Mouse (Mus musculus): ENCODE measurements around the gene Ttc8. TPM values are rescaled to one million over a fixed set of nuclear protein-coding genes. Genes with fewer than 3 reads are reported as not detected.

Gene Ttc8
- polyA plus RNA-seq, 1 experiment, result not detected

DNA sequence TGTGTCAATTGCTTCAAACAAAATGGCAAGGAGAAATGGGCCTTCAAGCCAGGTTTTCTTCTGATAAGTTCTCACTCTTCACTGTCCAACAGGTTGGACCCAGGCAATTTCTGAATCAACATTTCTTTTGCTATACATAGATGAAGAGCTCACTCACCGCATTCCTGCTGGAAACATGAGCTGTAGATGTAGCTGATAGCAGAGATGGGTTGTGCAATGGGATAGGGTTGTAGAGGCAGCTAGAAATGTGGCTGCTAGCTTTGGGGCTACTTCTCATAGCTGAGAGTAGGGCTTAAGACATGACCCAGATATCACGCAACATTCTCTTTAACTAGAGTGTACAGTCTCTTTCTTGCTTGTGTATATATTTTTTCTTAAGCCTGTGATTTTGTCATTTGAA lies 84.4 kb downstream of the Ttc8 start:
- Histone ChIP-seq H3K27ac (ENCODE audit: insufficient read depth, low read depth, low read length) (no peak overlapping the region), H3K4me3 (ENCODE audit: insufficient read depth, low read depth, low read length) (no peak overlapping the region), H3K4me1 (ENCODE audit: control insufficient read depth, insufficient read depth, low read length) (peaks cover 4% of the 10 kb centered on the region; the same call in 1 of the 2 replicates)
- 98% methylated on average over 2 of the region's 2 CpGs for WGBS
- TF ChIP-seq CTCF (IDR thresholded peaks at IDR 0.05; ENCODE audit: insufficient read depth, low read depth, low read length) (no peak), POLR2A (IDR thresholded peaks at IDR 0.05; ENCODE audit: insufficient read depth, low read depth, low read length) (no peak)

DNA sequence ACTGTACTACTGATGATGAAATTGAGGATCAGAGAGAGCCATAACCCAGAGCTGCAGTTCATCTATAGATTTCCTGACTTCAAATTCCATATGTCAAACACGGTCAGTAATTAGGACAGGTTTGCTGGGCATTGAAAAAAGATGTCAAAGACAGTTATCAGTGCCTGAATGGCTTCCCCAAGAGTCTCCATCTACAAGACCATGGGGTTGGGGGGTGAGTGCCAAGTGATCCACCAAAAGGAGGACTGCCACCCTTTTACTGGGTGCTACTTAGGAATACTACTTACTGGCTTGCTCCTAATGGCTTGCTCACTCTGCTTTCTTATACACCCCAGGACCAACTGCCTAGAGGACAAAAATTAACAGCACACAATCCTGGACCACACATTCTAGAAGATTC lies 88.4 kb downstream of the Ttc8 start:
- 65% methylated on average over 1 of the region's 1 CpGs for WGBS
- Histone ChIP-seq H3K4me3 (ENCODE audit: insufficient read depth, low read depth, low read length) (no peak overlapping the region), H3K4me1 (ENCODE audit: control insufficient read depth, insufficient read depth, low read length) (peaks cover 11% of the 10 kb centered on the region), H3K27ac (ENCODE audit: insufficient read depth, low read depth, low read length) (no peak overlapping the region)
- TF ChIP-seq CTCF (IDR thresholded peaks at IDR 0.05; ENCODE audit: insufficient read depth, low read depth, low read length), result no peak
- no peak for TF ChIP-seq POLR2A (IDR thresholded peaks at IDR 0.05; ENCODE audit: insufficient read depth, low read depth, low read length)

DNA sequence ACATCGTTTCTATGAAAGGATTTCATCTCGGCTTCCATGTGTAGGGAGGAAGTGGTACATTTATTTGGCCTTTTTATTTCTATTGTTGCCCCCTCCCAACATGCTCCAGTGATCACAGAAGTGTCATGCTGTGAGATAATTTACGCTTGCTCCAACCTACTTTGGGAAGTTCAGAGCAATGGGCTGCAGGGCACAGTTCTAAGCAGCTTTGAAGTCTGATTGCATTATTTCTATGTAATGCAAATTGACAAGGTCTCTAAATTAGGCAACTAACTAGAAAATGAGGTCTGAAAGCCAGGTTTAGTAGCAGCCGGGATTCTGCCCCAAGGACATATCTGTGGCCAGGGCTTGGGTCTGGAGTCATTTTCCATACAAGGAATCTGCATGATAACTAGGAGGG lies 89.1 kb downstream of the Ttc8 start:
- Histone ChIP-seq H3K4me1 (ENCODE audit: control insufficient read depth, insufficient read depth, low read length) (peaks cover 11% of the 10 kb centered on the region), H3K4me3 (ENCODE audit: insufficient read depth, low read depth, low read length) (no peak overlapping the region), H3K27ac (ENCODE audit: insufficient read depth, low read depth, low read length) (no peak overlapping the region; the same call in 1 of the 2 replicates)
- WGBS, result 50% methylated on average over 4 of the region's 4 CpGs
- no peak for TF ChIP-seq CTCF (IDR thresholded peaks at IDR 0.05; ENCODE audit: insufficient read depth, low read depth, low read length)
- TF ChIP-seq POLR2A (IDR thresholded peaks at IDR 0.05; ENCODE audit: insufficient read depth, low read depth, low read length), result no peak

DNA sequence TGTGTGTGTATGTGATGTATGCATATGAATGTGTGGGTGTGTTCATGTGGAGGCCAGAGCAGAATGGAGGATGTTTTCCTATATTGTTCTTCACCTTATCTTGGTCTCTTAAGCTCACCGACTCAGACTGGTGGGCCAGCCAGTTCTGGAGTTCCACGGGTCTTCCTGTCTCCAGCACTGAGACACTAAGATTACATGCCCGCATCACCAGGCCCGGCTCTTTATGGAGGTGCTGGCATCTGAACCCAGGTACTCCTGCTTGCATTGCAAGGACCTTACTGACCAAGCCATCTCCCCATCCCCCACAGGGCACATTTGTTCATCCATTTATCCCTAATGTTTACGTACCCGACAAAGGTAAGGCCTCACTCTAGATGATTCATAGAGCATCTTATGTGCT lies 89.7 kb downstream of the Ttc8 start:
- WGBS, result 77% methylated on average over 6 of the region's 6 CpGs
- Histone ChIP-seq H3K4me3 (ENCODE audit: insufficient read depth, low read depth, low read length) (no peak overlapping the region), H3K27ac (ENCODE audit: insufficient read depth, low read depth, low read length) (peak overlapping the region; percentile 26; the same call in 1 of the 2 replicates), H3K4me1 (ENCODE audit: control insufficient read depth, insufficient read depth, low read length) (peaks cover 11% of the 10 kb centered on the region)
- TF ChIP-seq POLR2A (IDR thresholded peaks at IDR 0.05; ENCODE audit: insufficient read depth, low read depth, low read length) (no peak), CTCF (IDR thresholded peaks at IDR 0.05; ENCODE audit: insufficient read depth, low read depth, low read length) (no peak)

DNA sequence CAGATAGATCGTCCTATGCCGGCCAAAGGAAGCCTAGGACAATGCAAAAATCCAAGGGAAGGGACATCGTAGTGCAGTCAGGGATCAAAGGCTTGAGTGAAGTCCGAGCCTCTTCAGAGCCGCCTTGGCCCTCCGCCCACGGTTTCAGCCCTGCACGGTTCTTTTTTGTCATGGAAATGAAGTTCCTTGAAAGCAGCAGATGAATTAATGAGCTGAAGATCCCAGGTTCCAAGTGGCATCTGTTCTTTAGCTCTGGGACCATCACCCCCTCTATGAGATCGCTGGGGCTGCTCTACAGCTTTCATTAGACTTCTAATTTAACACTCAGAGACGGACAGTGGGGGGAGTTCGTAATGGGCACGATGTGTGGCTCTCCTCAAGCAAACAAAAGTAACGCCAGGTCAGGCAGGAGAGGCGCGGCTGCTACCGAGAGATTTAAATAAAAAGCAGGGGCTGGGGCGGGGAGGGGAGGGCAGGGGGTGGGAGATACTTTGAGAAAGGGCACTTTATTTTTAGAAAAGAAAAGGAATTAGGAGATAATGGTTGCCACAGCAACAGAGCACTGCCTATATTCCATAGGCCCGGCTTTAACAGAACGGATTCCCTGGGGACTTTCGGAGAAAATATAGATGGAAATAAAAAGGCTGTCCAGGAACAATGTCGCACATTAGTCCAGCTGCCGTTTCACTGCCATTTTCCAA lies 90.9 kb downstream of the Ttc8 start:
- peak overlapping the region; percentile 79 for H3K27ac ChIP-seq (ENCODE audit: insufficient read depth, low read depth, low read length)
- WGBS, result 7% methylated on average over 22 of the region's 22 CpGs
- no peak overlapping the region for H3K4me3 ChIP-seq (ENCODE audit: insufficient read depth, low read depth, low read length)
- H3K4me1 ChIP-seq (ENCODE audit: control insufficient read depth, insufficient read depth, low read length), result peaks cover 11% of the 10 kb centered on the region
- TF ChIP-seq CTCF (IDR thresholded peaks at IDR 0.05; ENCODE audit: insufficient read depth, low read depth, low read length) (no peak), POLR2A (IDR thresholded peaks at IDR 0.05; ENCODE audit: insufficient read depth, low read depth, low read length) (no peak)

DNA sequence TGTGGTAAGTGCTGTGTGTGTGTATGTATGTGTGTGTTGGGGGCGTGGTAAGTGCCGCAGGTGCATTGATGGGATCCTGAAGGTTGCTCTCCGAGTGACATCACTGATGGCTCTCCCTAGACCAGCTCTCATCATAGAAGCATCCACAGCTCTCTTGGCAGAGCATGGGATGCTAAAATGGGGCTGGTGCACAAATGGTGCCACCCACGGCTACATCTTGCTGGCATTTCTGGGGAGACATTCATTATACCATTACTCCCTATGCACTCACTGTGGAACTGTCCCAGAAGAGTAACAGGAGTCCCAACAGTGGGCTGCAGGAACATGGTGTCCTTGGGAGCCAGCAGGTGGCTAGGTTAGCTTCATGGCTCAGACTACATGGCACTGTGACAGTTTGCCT lies 95.5 kb downstream of the Ttc8 start:
- H3K4me1 ChIP-seq (ENCODE audit: control insufficient read depth, insufficient read depth, low read length), result peaks cover 8% of the 10 kb centered on the region
- no peak overlapping the region for H3K4me3 ChIP-seq (ENCODE audit: insufficient read depth, low read depth, low read length)
- 79% methylated on average over 4 of the region's 4 CpGs for WGBS
- H3K27ac ChIP-seq (ENCODE audit: insufficient read depth, low read depth, low read length), result no peak overlapping the region
- TF ChIP-seq CTCF (IDR thresholded peaks at IDR 0.05; ENCODE audit: insufficient read depth, low read depth, low read length) (no peak), POLR2A (IDR thresholded peaks at IDR 0.05; ENCODE audit: insufficient read depth, low read depth, low read length) (no peak)

DNA sequence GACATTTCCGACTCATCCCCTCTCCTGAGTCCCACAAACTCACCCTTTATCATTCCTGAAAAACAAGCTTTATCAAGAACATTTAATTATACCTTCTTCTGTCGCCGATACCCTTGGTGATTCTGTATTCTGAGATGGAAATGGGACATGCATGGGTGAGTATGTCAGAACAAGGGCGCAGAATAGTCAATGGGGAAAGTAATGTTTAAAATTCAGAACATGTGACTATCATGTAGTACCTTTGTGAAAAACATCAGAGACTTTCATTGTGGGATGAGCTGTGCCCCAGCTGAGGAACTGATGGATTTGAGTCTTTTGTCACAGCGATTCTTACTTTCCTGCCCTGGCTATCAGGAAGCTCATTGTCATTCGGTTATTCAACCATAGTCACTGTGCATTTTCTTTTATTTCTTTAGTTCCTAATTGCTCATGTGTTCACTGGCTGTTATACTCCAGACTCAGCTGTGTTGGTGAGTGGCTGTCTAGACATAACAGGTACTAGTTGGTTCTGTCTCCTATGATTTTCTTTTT lies 104.1 kb downstream of the Ttc8 start:
- TF ChIP-seq POLR2A (IDR thresholded peaks at IDR 0.05; ENCODE audit: insufficient read depth, low read depth, low read length) (no peak), CTCF (IDR thresholded peaks at IDR 0.05; ENCODE audit: insufficient read depth, low read depth, low read length) (no peak)
- Histone ChIP-seq H3K27ac (ENCODE audit: insufficient read depth, low read depth, low read length) (no peak overlapping the region), H3K4me3 (ENCODE audit: insufficient read depth, low read depth, low read length) (no peak overlapping the region), H3K4me1 (ENCODE audit: control insufficient read depth, insufficient read depth, low read length) (peaks cover 5% of the 10 kb centered on the region)
- WGBS, result 77% methylated on average over 6 of the region's 6 CpGs

DNA sequence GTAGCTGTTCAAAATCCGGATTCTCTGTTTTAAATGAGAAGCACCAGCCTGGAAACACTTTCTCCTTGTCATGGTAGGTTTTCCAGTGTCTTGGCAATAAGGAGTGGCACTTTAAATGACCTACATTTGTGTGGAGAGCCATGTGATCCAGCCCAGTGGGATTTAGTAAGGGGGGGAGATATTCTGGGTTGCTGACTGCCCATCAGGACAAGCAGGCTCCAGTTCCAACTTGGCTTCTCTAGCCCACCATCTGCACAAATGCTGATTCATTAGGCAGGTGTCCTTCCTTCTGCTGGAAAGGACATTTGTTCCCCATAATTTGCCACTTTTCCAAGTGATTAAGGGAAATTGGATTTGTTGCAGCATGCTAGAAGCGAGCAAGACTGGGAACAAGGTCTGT lies 105.9 kb downstream of the Ttc8 start:
- Histone ChIP-seq H3K4me1 (ENCODE audit: control insufficient read depth, insufficient read depth, low read length) (peaks cover 8% of the 10 kb centered on the region), H3K4me3 (ENCODE audit: insufficient read depth, low read depth, low read length) (no peak overlapping the region), H3K27ac (ENCODE audit: insufficient read depth, low read depth, low read length) (no peak overlapping the region)
- WGBS, result 57% methylated on average over 2 of the region's 2 CpGs
- TF ChIP-seq CTCF (IDR thresholded peaks at IDR 0.05; ENCODE audit: insufficient read depth, low read depth, low read length) (no peak), POLR2A (IDR thresholded peaks at IDR 0.05; ENCODE audit: insufficient read depth, low read depth, low read length) (no peak)

DNA sequence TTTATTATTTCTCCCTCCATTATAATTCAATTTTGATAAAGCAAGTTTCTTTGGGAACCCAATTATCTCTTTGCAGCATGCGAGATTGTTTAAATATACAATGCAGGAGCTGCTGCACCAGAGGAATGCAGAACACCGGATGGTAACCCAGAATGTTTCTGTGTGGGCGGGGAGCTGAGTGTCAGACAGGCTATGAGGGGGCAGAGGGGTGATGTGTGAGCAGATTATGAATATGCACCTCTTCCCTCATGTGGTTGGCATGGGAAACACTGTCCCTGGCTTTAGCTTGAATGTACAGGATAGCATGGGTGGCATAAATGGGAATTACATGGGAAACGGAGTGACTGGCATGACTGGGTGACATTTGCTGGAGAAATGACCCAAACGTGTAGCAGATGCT lies 108.3 kb downstream of the Ttc8 start:
- 45% methylated on average over 5 of the region's 5 CpGs for WGBS
- H3K4me1 ChIP-seq (ENCODE audit: control insufficient read depth, insufficient read depth, low read length), result peaks cover 8% of the 10 kb centered on the region
- TF ChIP-seq POLR2A (IDR thresholded peaks at IDR 0.05; ENCODE audit: insufficient read depth, low read depth, low read length) (no peak), CTCF (IDR thresholded peaks at IDR 0.05; ENCODE audit: insufficient read depth, low read depth, low read length) (no peak)
- peak overlapping the region; percentile 86 for H3K27ac ChIP-seq (ENCODE audit: insufficient read depth, low read depth, low read length)
- no peak overlapping the region for H3K4me3 ChIP-seq (ENCODE audit: insufficient read depth, low read depth, low read length)

Measured in olfactory bulb, adult 2 months (tissue).